ENCODE assay signal across 10 mouse cellular contexts in the genomic region with DNA sequence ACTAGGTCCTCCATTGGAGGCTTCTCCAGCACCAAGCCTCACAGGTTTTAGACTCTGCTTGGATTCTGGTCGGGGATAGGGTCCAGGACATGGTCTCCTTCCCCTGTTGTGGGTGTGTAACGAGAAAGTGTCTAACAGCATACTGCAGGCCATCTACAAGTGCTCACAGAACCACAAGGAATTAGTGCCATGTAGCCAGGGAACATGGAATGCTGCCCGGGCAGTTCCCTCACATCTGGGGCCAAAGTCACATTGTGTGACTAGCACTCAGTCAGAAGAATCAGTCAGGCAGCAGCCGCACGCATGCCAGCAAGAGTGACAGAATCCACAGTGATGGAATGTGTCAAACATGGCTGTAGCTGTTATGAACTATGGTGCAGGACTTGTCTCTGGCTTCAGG.
DNase-seq lines count a peak whose midpoint lies in the region.
"Had no signal": no experiment of that assay in that cellular context is flagged by ENCODE, and none has a peak within 500 bp of the region (broad histone marks: within the 10 kb centered on the region; RNA-seq: fewer than 3 reads in every experiment).

No protein-coding gene starts in this region.

- H3K27me3 ChIP-seq in limb, embryonic 10.5 days (ENCODE audit: low read depth, poor library complexity, severe bottlenecking) = no peaks in the 10 kb centered on the region
- H3K27me3 ChIP-seq: megakaryocyte, embryonic 14.5 days had no signal

- H3K4me1 ChIP-seq in limb, embryonic 10.5 days = peaks cover 23% of the 10 kb centered on the region
- H3K4me1 ChIP-seq: megakaryocyte, embryonic 14.5 days had no signal

- H3K27ac ChIP-seq in limb, embryonic 10.5 days = no peak overlapping the region
- H3K27ac ChIP-seq: hindbrain, postnatal 0 days had no signal

- no peaks in the 10 kb centered on the region for H3K36me3 ChIP-seq in limb, embryonic 10.5 days

- no peaks in the 10 kb centered on the region for H3K9me3 ChIP-seq in limb, embryonic 10.5 days (replicated peaks)

- WGBS in limb, embryonic 10.5 days = 79% methylated on average over 5 of the region's 5 CpGs

- peak; percentile 36 for DNase-seq in adrenal gland, adult 2 months
- DNase-seq in adrenal gland, postnatal 4 days (ENCODE audit: low spot score in 2 of 2) = no peak
- peak; percentile 17 for DNase-seq in ovary, postnatal 36 days (ENCODE audit: low spot score)
- DNase-seq in ovary, postnatal 10 days (ENCODE audit: low spot score) = no peak
- DNase-seq in kidney, adult 9 months = peak; percentile 75
- peak; percentile 81 to 91 for DNase-seq in lung, postnatal 4 days
- DNase-seq in limb, embryonic 10.5 days (ENCODE audit: low spot score) = no peak
- DNase-seq in right cerebral cortex, postnatal 25 days = no peak

- no peak overlapping the region for H3K4me3 ChIP-seq in limb, embryonic 10.5 days
- H3K4me3 ChIP-seq: megakaryocyte, embryonic 14.5 days had no signal

Comparison
In these comparisons a context has a peak if more than half of its experiments do, and no peak if none do; other contexts are left out.
1. DNase-seq: peak in adrenal gland, adult 2 months (single experiment), ovary, postnatal 36 days (single experiment), kidney, adult 9 months (single experiment) and lung, postnatal 4 days (2 of 2); none in adrenal gland, postnatal 4 days (0 of 2), ovary, postnatal 10 days (single experiment), limb, embryonic 10.5 days (single experiment) and right cerebral cortex, postnatal 25 days (single experiment).